Mouse (Mus musculus): ENCODE measurements at regions not wholly inside any gene's neighbourhood (a gene's known extent, or its start where the extent isn't known, plus 50 kb on each side); places are given as distances from the start of the nearest gene placed in this dataset.

DNA sequence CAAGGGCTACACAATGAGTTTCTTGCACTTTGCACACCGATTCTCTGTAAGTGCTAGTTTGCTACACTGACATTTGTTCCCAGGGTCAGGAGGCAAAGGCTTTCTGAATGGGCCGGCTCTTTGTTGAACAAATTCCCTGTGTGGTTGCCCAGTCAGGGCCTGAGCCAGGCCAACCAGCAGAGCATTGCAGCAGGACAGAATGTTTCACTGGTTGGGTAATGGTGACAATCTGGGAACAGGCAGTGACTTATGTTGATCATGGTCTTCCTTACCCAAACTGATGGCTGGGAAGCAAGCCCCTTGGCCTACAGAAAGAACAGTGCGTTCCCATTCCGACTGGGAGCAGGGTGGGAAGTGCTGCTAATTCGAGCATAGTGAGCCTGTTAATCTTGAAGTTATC lies 363.7 kb upstream of the Satb1 start:
- in situ Hi-C loops (cut with MboI), result loop anchor here (25.0 kb wide), 1 partner anchor 1210 kb away; no protein-coding TSS in a partner anchor

DNA sequence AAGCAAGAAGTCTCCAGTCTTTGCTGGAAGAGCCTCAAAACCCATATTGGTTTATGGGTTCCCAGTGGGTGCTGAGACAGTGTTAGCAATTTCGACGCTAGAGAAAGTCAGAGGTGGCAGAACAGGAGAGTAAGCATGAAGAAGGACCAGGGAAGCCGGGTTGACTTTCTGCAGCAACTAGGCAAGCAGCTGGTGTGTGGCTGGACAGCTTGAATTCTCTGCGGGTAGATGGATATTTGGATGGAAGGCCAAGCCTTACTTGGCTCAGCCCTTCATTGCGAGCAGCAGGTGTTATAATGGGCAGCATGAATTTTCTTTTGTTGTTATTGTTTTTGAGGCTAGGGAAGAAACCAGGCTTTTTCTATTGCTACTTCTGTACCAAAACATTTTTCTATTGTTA lies 362.7 kb upstream of the Satb1 start:
- in situ Hi-C loops (cut with MboI), result loop anchor here (25.0 kb wide), 1 partner anchor 1209 kb away; no protein-coding TSS in a partner anchor

- in situ Hi-C loops (cut with MboI), result loop anchor here (25.0 kb wide), 1 partner anchor 1204 kb away; no protein-coding TSS in a partner anchor
These were observed 358.1 kb upstream of the Satb1 start for GRCm38 (mm10) chr17:52191064-52191682.

DNA sequence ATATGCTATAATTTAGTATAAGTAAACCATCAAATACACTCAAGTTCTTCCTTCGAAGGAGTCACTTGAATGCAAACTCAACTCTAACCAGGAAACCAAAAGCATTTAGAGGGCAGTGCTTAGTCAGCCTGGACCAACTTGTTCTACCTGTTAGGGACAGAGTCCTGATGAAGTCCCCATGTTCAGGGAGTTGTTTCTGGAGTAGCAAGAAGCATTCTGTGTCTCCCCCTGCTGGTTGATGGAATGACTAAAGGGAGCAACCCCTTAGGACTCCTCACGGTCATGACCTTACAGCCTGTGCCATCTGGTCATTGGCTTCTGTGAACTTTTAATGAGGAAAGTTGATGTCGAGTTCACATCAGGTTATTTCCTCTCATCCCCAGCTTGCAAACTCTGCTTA lies 349.6 kb upstream of the Satb1 start:
- in situ Hi-C loops (cut with MboI), result loop anchor here (25.0 kb wide), 1 partner anchor 1195 kb away; no protein-coding TSS in a partner anchor

DNA sequence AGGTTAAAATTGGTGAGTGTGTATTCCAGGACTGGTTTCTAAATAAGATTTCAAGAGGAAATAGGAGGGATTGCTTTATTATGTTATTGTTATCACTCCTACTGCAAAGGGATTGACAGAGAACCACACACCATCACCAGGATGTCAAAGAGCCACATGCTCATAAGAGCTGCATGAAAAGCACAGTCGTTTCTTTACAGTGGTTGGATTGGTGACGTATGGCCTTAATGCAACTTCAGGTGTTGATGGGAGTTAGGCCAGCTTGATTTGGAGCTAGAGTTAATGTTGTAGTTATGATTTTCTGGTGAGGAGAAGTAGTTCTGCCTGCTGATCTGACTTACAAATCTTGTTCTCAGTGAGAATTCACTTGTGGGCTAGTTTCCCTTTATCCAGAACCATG lies 344.9 kb upstream of the Satb1 start:
- in situ Hi-C loops (cut with MboI), result loop anchor here (25.0 kb wide), 1 partner anchor 1191 kb away; no protein-coding TSS in a partner anchor

- in situ Hi-C loops (cut with MboI), result loop anchor here (5.0 kb wide), 1 partner anchor 261 kb away; no protein-coding TSS in a partner anchor
These were observed 335.2 kb upstream of the Satb1 start for GRCm38 (mm10) chr17:52168076-52168838.

DNA sequence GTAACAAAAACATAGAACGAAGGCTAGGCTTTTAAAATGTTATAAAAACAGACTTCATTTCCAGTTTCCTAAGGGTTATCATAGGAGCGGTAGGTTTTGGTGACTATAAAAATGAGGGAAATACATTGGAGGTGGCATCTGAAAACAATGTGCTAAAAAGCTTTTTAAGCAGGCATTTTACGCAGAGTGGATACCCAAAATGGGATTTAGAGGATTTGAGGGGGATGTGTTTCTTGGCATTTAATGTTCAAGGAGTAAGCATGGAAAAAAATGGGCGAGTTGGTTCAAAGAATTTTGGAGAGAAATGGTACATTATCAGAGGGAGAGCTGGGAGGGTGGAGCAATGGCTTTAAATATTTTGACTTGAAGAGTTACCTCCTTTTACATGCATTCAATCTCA lies 334.6 kb upstream of the Satb1 start:
- in situ Hi-C loops (cut with MboI), result loop anchor here (5.0 kb wide), 1 partner anchor 260 kb away; no protein-coding TSS in a partner anchor

DNA sequence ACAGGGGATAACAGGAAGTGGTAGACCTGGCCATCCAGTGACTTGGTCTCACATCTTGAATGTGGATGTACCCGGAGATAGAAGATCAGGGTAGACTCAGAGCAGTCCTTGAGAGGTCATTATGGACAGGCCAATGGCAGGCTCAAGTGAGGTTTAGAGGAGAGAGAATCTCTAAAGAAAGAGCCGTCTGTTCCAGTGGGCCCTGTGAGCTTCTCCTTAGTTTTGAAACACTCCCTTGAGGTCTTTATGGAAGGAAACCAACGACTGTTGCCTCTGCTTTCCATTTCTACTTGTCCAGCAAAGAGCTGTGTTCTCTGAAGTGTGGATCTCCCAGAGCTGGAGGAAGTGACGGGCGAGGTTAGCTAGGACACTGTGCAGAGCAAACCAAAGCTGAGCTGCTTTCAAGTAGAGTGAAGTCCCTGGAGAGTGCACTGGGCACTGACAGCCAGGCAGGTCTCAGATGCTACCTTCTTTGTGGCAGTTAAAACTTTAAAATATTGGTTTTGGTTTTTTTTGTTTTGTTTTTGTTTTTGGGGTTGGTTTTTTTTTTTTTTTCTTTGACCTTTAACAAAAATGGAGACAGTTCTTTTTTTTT lies 332.9 kb upstream of the Satb1 start:
- in situ Hi-C loops (cut with MboI), result loop anchor here (5.0 kb wide), 1 partner anchor 259 kb away; no protein-coding TSS in a partner anchor

DNA sequence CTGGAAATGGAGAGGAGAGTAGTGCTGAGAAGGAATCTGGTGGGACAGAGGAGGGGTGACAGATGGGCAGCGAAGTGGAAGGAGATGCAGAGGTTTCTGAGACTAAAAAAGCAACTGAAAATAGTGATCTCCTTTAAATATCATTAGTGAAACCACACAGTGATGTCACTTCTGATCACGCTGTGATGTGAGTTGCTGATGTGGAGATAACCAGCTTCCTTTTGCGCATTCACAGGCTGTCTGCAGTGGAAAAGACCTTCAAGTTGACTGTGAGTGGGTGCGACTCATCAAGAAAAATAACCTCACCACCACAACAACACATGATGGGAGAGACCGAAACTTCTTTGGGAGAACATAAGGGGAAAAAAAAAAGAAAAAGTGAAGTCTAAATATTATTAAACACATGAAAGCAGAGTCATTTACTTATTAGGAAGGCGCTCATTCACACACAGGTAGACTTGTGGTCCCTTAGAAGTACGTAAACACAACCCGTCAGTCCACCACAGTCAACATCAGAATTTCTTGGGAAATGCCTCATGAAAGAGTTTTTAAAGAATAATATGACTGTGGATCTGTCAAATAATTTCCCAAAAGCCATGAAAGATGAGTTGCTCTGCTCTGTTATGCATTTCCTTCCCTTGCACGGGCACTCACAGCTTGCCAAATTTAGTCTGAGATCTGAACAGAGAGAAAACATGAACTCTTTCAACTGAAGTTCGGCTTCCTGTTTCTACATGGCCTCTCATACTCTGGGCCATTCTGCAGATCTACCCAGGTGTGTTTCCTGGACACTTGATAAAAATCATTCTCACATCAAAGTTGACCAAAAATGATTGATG lies 329.7 kb upstream of the Satb1 start:
- in situ Hi-C loops (cut with MboI), result loop anchor here (5.0 kb wide), 1 partner anchor 330 kb away; the partner anchor contains the start of gene Satb1

DNA sequence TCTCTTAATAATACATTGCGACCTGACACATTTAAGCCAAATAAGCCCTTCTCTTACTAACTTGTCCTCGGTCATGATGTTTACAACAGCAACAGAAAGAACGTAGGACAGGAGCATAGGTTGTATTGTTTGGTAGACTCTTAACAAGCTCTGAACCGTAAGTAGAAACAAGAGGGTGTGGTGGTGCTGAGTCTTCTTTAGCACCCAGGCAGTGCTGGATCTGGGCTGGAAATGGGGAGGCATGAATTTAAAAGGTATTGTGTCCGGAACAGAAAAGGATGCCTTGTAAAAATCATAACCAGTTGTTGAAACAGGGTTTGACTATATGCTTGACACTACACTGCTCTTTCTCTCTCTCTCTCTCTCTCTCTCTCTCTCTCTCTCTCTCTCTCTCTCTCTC lies 317.4 kb upstream of the Satb1 start:
- in situ Hi-C loops (cut with MboI), result no loop called here

DNA sequence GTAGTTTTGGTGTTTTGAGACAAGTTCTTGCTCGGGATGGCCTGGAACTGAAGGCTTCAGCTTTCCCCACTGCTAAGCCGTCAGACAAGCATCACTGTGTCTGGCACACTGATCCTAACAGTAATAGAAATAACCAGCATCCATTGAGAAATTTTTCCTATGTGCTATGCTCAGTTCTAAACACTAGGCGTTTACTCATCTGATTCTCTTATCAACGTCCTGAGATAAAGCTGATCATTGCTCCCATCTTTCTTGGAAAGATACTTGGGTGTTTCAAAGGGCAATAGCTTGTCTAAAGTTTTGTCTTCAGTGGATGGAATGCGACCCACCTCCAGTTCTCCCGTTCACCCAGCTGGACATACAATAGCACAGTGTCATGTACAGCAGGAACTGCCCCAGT lies 316.7 kb upstream of the Satb1 start:
- in situ Hi-C loops (cut with MboI), result no loop called here

DNA sequence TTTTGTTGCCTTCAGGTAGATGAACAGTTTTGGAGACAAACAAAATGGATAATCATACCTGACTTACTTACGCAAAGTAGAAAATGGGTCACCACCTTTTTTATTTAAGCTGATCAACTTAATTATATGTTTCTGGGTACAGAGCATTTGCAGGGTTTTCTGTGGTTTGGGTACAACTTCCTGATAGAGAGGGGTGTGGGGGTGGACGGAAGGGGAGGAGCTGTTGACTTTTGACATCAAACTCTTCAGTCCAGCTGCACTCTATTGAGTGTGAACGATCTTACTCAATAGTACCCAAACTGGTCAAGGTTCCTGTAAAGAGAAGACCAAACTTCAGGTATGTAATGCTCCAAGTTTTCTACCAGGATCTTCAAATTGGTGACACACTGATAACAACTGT lies 316.0 kb upstream of the Satb1 start:
- in situ Hi-C loops (cut with MboI), result no loop called here

- in situ Hi-C loops (cut with MboI), result no loop called here
These were observed 270.8 kb upstream of the Satb1 start for GRCm38 (mm10) chr17:52103891-52104290.

GRCm38 (mm10) chr17:52085834-52086233 lies 252.7 kb upstream of the Satb1 start:
- in situ Hi-C loops (cut with MboI), result no loop called here

GRCm38 (mm10) chr17:52084455-52084854 lies 251.4 kb upstream of the Satb1 start:
- in situ Hi-C loops (cut with MboI), result no loop called here

DNA sequence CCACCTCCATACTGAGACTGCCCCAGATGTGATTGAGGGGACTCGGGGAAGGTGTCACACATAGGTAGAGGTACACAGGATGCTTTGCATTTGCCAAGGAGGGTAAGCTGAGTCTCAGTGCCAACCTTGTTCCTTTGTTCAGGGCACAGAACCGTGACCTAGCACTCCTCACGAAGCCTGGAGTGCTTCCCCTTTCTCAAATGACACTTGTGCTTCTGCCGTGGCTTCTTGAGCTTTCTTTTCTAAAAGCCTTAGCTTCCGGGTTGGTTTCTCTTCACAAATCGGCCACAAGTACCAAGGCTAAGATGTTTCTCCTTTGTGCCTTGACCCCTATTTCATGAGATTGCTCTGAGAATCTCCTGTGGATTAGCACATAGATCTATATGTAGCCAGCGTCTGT lies 246.2 kb upstream of the Satb1 start:
- in situ Hi-C loops (cut with MboI), result no loop called here

- in situ Hi-C loops (cut with MboI), result no loop called here
These were observed 245.4 kb upstream of the Satb1 start for GRCm38 (mm10) chr17:52078496-52078895.

GRCm38 (mm10) chr17:52077951-52078350 lies 244.9 kb upstream of the Satb1 start:
- in situ Hi-C loops (cut with MboI), result no loop called here

DNA sequence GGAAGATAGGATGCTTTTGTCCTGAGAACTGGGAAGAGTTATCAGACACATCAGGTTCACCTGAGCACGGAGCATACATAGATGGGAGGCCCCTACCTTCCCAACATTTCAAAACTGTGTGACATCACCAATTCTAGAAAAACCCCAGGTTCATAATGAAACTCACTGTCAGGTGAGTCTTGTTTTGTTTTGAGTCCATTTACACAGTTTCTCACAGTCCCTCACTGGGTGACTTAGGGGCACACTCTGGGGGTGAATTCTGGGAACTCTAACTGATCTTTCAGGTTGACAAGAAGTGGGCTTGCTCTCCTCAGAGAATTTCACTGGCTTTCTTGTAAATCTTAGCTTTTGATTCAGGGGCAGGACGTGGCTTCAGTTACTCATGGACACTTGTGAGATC lies 243.7 kb upstream of the Satb1 start:
- in situ Hi-C loops (cut with MboI), result no loop called here

DNA sequence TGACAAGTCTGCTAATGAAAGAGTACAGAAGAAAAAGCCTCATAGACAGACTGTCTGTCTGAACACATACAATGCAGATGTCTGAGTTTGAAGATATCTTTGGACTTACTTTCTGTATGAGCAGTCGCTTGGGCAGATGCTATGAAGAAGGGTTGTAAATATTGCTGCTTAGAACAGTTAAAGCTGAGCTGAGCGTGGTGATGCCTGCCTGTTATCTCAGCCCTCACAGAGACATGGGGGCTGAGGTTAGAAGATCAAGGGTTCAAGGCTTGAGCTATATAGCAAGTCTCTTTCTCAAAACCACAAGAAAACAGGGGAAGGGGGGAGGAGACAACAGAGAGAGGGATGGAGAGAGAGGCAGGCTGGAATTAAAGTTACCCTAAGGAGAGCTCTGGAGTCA lies 234.6 kb upstream of the Satb1 start:
- in situ Hi-C loops (cut with MboI), result no loop called here

DNA sequence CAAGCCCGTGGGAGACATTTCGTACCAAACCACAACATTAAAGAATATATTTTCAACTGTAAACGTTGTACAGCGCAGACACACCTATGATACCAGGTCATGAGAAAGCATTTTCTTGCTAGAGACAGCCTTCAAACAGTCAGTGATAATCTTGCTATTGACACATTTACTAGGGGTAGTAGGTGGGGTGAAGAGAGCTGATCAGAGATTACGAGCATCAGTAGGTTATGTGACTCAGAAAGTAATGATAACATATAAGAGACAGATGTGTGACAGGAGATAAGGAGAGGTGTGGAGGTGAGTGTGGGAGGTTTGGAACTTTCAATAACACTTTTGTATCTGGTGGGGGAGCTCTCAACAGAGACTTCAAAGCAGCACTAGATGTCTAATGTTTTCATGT lies 231.5 kb upstream of the Satb1 start:
- in situ Hi-C loops (cut with MboI), result no loop called here

GRCm38 (mm10) chr17:52063121-52063520 lies 230.0 kb upstream of the Satb1 start:
- in situ Hi-C loops (cut with MboI), result no loop called here
